Mouse (Mus musculus) left cerebral cortex, adult 18-20 months (tissue): ENCODE results near the gene Grid1. TPM values are rescaled to one million over a fixed set of nuclear protein-coding genes. Genes with fewer than 3 reads are reported as not detected.

Experiments used
- microRNA-seq, 2 experiments: library from miRNA; unstranded; fragments of <30 nt; microRNA quantifications; one replicate each; pipeline ENCODE4 v1.2.0; 2021
- total RNA-seq, 2 experiments: library from RNA; stranded (reverse); gene quantifications; 2 replicates each; pipeline ENCODE4 v1.2.3; 2021

The Grid1 gene
- total RNA-seq, 2 experiments from 2014 or later = 44.8 to 45.0 TPM

Small RNA genes within 50 kb of the gene (microRNA-seq; reads per million reads assigned to microRNA genes)
- gene Mir346 = 847 to 2,501 reads per million in 2 experiments

Other genes starting within 250 kb of the Grid1 start
- gene Ldb3, start 231.4 kb upstream of the Grid1 start, total RNA-seq = 1 to 10 TPM; 2.2 to 3.1 TPM
- gene Opn4, start 220.0 kb upstream of the Grid1 start, total RNA-seq = not detected
- gene Wapl, start 146.2 kb upstream of the Grid1 start, total RNA-seq = 10 to 100 TPM; 44.7 to 46.0 TPM